ENCODE assay signal across 12 mouse cellular contexts in genomic region chr19:39820931-39821330, GRCm38 (mm10). TPM values are rescaled to one million over a fixed set of nuclear protein-coding genes. Genes with fewer than 3 reads are reported as not detected.
"Had no signal": no experiment of that assay in that cellular context is flagged by ENCODE, and none has a peak within 500 bp of the region (broad histone marks: within the 10 kb centered on the region; RNA-seq: fewer than 3 reads in every experiment).

No protein-coding gene starts in this region.

RNA-seq across cellular contexts. Expression of gene Cyp2c40, which starts 8.3 kb away (rescaled TPM):
- total RNA-seq: neutrophil, adult 5-6 weeks had no signal
- polyA plus RNA-seq: neural tube, embryonic 13.5 days; neural tube, embryonic 14.5 days; neural tube, embryonic 15.5 days; small intestine, adult 2 months; spleen, adult 2 months; stomach, embryonic 14.5 days; stomach, embryonic 16.5 days; testis, adult 2 months; thymus, adult 2 months; thymus, postnatal 0 days; urinary bladder, adult 2 months had no signal
